ENCODE assay signal across 12 mouse cellular contexts in genomic region chr13:44131916-44132315, GRCm38 (mm10).
"Had no signal": no experiment of that assay in that cellular context is flagged by ENCODE, and none has a peak within 500 bp of the region (broad histone marks: within the 10 kb centered on the region; RNA-seq: fewer than 3 reads in every experiment).

No protein-coding gene starts in this region.

- H3K27me3 ChIP-seq: limb, embryonic 13.5 days; liver, embryonic 15.5 days had no signal

- H3K4me1 ChIP-seq: liver, embryonic 15.5 days had no signal

- H3K9ac ChIP-seq: limb, embryonic 13.5 days; liver, embryonic 15.5 days; midbrain, embryonic 15.5 days had no signal

- H3K4me3 ChIP-seq: left cerebral cortex, adult 2 months; limb, embryonic 13.5 days; liver, embryonic 15.5 days; midbrain, embryonic 15.5 days had no signal

- H3K4me2 ChIP-seq: limb, embryonic 13.5 days; liver, embryonic 15.5 days; midbrain, embryonic 15.5 days had no signal

- DNase-seq: kidney, adult 8-10 months; kidney, postnatal 25 days; lung, adult 2 months; lung, postnatal 36 days; right cerebral cortex, adult 18-20 months; right cerebral cortex, postnatal 25 days; thymus, postnatal 4 days had no signal

- H3K36me3 ChIP-seq: limb, embryonic 13.5 days; liver, embryonic 15.5 days; midbrain, embryonic 15.5 days had no signal

- H3K27ac ChIP-seq: left cerebral cortex, adult 2 months; limb, embryonic 13.5 days; liver, embryonic 15.5 days; midbrain, embryonic 15.5 days had no signal

- H3K9me3 ChIP-seq: limb, embryonic 13.5 days; liver, embryonic 15.5 days; midbrain, embryonic 15.5 days had no signal

- ATAC-seq: lung, postnatal 0 days; midbrain, embryonic 15.5 days had no signal
